Mouse (Mus musculus) retina, adult 2 months (tissue): ENCODE results near the gene Tnfsf12.
A peak's percentile ranks its signal among the peaks of the same experiment; 100 is the strongest.
"Not testable (repeated sequence)": the region's sequence is repeated elsewhere in the genome, so short reads cannot be mapped to it uniquely, and the experiment has no call there.

Experiments used
- DNase-seq: peaks from one replicate; pipeline ENCODE4 v3.0.0-alpha.2; 2012; ENCODE audit warnings: low read depth, low spot score

Tnfsf12 gene

GRCm38 (mm10) chr11:69704613-69705010 is 9.0 kb upstream of the Tnfsf12 start:
- DNase-seq: no peak

GRCm38 (mm10) chr11:69703814-69704612 is 8.4 kb upstream of the Tnfsf12 start:
- no peak for DNase-seq

GRCm38 (mm10) chr11:69703381-69703780 is 7.7 kb upstream of the Tnfsf12 start:
- not testable (repeated sequence) for DNase-seq

GRCm38 (mm10) chr11:69702886-69703285 is 7.2 kb upstream of the Tnfsf12 start:
- DNase-seq: not testable (repeated sequence)

GRCm38 (mm10) chr11:69699595-69699994 is 3.9 kb upstream of the Tnfsf12 start:
- no peak for DNase-seq

GRCm38 (mm10) chr11:69698574-69698973 is 2.9 kb upstream of the Tnfsf12 start:
- DNase-seq: no peak

GRCm38 (mm10) chr11:69697396-69697795 is 1.7 kb upstream of the Tnfsf12 start:
- DNase-seq: no peak

- no peak for DNase-seq
These were observed 646 bp downstream of the Tnfsf12 start for GRCm38 (mm10) chr11:69695046-69695360.

- DNase-seq: peak; percentile 82
These were observed 2.2 kb downstream of the Tnfsf12 start for GRCm38 (mm10) chr11:69693421-69693965.

GRCm38 (mm10) chr11:69692863-69693262 is 2.8 kb downstream of the Tnfsf12 start:
- DNase-seq: no peak

- no peak for DNase-seq
These were observed 3.3 kb downstream of the Tnfsf12 start for GRCm38 (mm10) chr11:69692196-69692811.

GRCm38 (mm10) chr11:69689891-69690290 is 5.8 kb downstream of the Tnfsf12 start:
- no peak for DNase-seq

GRCm38 (mm10) chr11:69687061-69687460 is 8.6 kb downstream of the Tnfsf12 start:
- DNase-seq: no peak

- DNase-seq: no peak
These were observed 9.3 kb downstream of the Tnfsf12 start for GRCm38 (mm10) chr11:69686377-69686776.

GRCm38 (mm10) chr11:69685526-69686148 is 10.0 kb downstream of the Tnfsf12 start, which contains the start of gene Tnfsf13:
Gene Tnfsf13 (minus strand): TSS chr11:69685784.
- no peak for DNase-seq

- DNase-seq: no peak
These were observed 10.7 kb downstream of the Tnfsf12 start for GRCm38 (mm10) chr11:69684936-69685335.

- DNase-seq: no peak
These were observed 11.4 kb downstream of the Tnfsf12 start for GRCm38 (mm10) chr11:69684128-69684745.

GRCm38 (mm10) chr11:69683576-69683975 is 12.1 kb downstream of the Tnfsf12 start:
- no peak for DNase-seq

GRCm38 (mm10) chr11:69682840-69683533 is 12.7 kb downstream of the Tnfsf12 start:
- peak; percentile 79 for DNase-seq

- no peak for DNase-seq
These were observed 13.3 kb downstream of the Tnfsf12 start for GRCm38 (mm10) chr11:69682209-69682839.
